In genomic region chr4:123323534-123323933, GRCm38 (mm10) we compare ENCODE assay signal across 8 mouse cellular contexts. TPM values are rescaled to one million over a fixed set of nuclear protein-coding genes. Genes with fewer than 3 reads are reported as not detected.
DNase-seq lines count a peak whose midpoint lies in the region; ATAC-seq lines count a peak whose summit lies in the region.

Oxct2a (minus strand) TSS chr4:123323634.

- H3K9ac ChIP-seq in heart, embryonic 15.5 days = no peak within 1 kb of the TSS
- no peak within 1 kb of the TSS for H3K9ac ChIP-seq in hindbrain, embryonic 11.5 days (ENCODE audit: low read depth, low read length)
- H3K9ac ChIP-seq in midbrain, embryonic 11.5 days (ENCODE audit: low read length) = no peak within 1 kb of the TSS

- ATAC-seq in heart, embryonic 15.5 days (replicated peaks; ENCODE audit: insufficient number of reproducible peaks, insufficient read depth, low FRiP score, low read depth) = no peak
- 0 out of 2 replicates have a peak, but pooled peaks have one; percentile 10 for ATAC-seq in hindbrain, embryonic 11.5 days (ENCODE audit: low FRiP score)
- peak; percentile 2; the same call in 1 of the 2 replicates for ATAC-seq in midbrain, embryonic 11.5 days (ENCODE audit: low FRiP score)

- no peak for DNase-seq in heart, adult 9 months (ENCODE audit: low spot score in 2 of 2)
- peak; percentile 26 for DNase-seq in ZHBTc4 (ENCODE audit: low read depth, low spot score)
- DNase-seq in hindbrain, embryonic 11.5 days (ENCODE audit: low spot score) = no peak
- DNase-seq in midbrain, embryonic 11.5 days (ENCODE audit: low spot score, missing footprints) = no peak
- DNase-seq in cerebellum, postnatal 25 days = no peak
- DNase-seq in c-Kit-positive CD71-positive TER-119-positive erythroid progenitor cells, embryonic 14.5 days (ENCODE audit: low spot score) = no peak
- DNase-seq in B cell, adult 2 months = no peak

- no peaks in the 10 kb centered on the region for H3K9me3 ChIP-seq in heart, embryonic 15.5 days (replicated peaks)
- H3K9me3 ChIP-seq in hindbrain, embryonic 11.5 days (ENCODE audit: control insufficient read depth, low read length) = no peaks in the 10 kb centered on the region
- H3K9me3 ChIP-seq in midbrain, embryonic 11.5 days (ENCODE audit: control insufficient read depth, low read length) = no peaks in the 10 kb centered on the region

- H3K4me1 ChIP-seq in heart, embryonic 15.5 days (replicated peaks) = peaks cover 11% of the 10 kb centered on the region
- H3K4me1 ChIP-seq in hindbrain, embryonic 11.5 days (replicated peaks; ENCODE audit: control insufficient read depth, insufficient read depth, low read length) = no peaks in the 10 kb centered on the region
- H3K4me1 ChIP-seq in midbrain, embryonic 11.5 days (ENCODE audit: control insufficient read depth, insufficient read depth, low read length) = no peaks in the 10 kb centered on the region

- H3K4me2 ChIP-seq in heart, embryonic 15.5 days = peak within 1 kb of the TSS; percentile 56
- peak within 1 kb of the TSS; percentile 25 for H3K4me2 ChIP-seq in hindbrain, embryonic 11.5 days (replicated peaks; ENCODE audit: low read depth, low read length)
- H3K4me2 ChIP-seq in midbrain, embryonic 11.5 days = peak within 1 kb of the TSS; percentile 30

- 18% methylated on average over 13 of the region's 13 CpGs for WGBS in heart, embryonic 15.5 days
- WGBS in hindbrain, embryonic 11.5 days = 7% methylated on average over 13 of the region's 13 CpGs
- 13% methylated on average over 13 of the region's 13 CpGs for WGBS in midbrain, embryonic 11.5 days

- no peaks in the 10 kb centered on the region for H3K36me3 ChIP-seq in heart, embryonic 15.5 days
- no peaks in the 10 kb centered on the region for H3K36me3 ChIP-seq in hindbrain, embryonic 11.5 days (ENCODE audit: control insufficient read depth, insufficient read depth, low read length)
- H3K36me3 ChIP-seq in midbrain, embryonic 11.5 days (ENCODE audit: control insufficient read depth, insufficient read depth, low read length) = no peaks in the 10 kb centered on the region

- peaks cover 21% of the 10 kb centered on the region for H3K27me3 ChIP-seq in heart, embryonic 15.5 days
- peaks cover 8% of the 10 kb centered on the region for H3K27me3 ChIP-seq in hindbrain, embryonic 11.5 days (ENCODE audit: control insufficient read depth, insufficient read depth, low read length)
- H3K27me3 ChIP-seq in midbrain, embryonic 11.5 days (ENCODE audit: control insufficient read depth, insufficient read depth, low read length) = peaks cover 8% of the 10 kb centered on the region

- no peak within 1 kb of the TSS for H3K27ac ChIP-seq in heart, embryonic 15.5 days
- H3K27ac ChIP-seq in hindbrain, embryonic 11.5 days (ENCODE audit: low read depth, low read length) = no peak within 1 kb of the TSS
- H3K27ac ChIP-seq in midbrain, embryonic 11.5 days (ENCODE audit: low read depth, low read length) = no peak within 1 kb of the TSS

- H3K4me3 ChIP-seq in heart, embryonic 15.5 days = peak within 1 kb of the TSS; percentile 32
- peak within 1 kb of the TSS; percentile 6; the same call in 1 of the 2 replicates for H3K4me3 ChIP-seq in hindbrain, embryonic 11.5 days (ENCODE audit: low read depth, low read length)
- H3K4me3 ChIP-seq in midbrain, embryonic 11.5 days (ENCODE audit: low read depth, low read length) = peak within 1 kb of the TSS; percentile 8; the same call in 1 of the 2 replicates

RNA-seq across cellular contexts. Expression of gene Oxct2a, which starts in this region (rescaled TPM):
- polyA plus RNA-seq in heart, embryonic 15.5 days (2015; fragmentation: Nextera tagmentation; extraction: Ambion mirVana) = not detected in 2 replicates
- polyA plus RNA-seq in hindbrain, embryonic 11.5 days (2014; fragmentation: Nextera tagmentation; extraction: Ambion mirVana) = not detected in 2 replicates
- not detected in 2 replicates for polyA plus RNA-seq in midbrain, embryonic 11.5 days (2014; fragmentation: Nextera tagmentation; extraction: Ambion mirVana)

Comparison
In these comparisons a context has a peak if more than half of its experiments do, and no peak if none do; other contexts are left out.
1. Peak in ATAC-seq, H3K4me3 ChIP-seq and H3K4me2 ChIP-seq in hindbrain, embryonic 11.5 days; RNA of the gene not detected or under 1 TPM.
2. Peak in ATAC-seq, H3K4me3 ChIP-seq and H3K4me2 ChIP-seq in midbrain, embryonic 11.5 days; RNA of the gene not detected or under 1 TPM.